Mouse (Mus musculus) olfactory bulb, adult 2 months (tissue): ENCODE measurements at regions not wholly inside any gene's neighbourhood (a gene's known extent, or its start where the extent isn't known, plus 50 kb on each side); places are given as distances from the start of the nearest gene placed in this dataset.
A peak's percentile ranks its signal among the peaks of the same experiment; 100 is the strongest.

Experiments
- H3K27ac ChIP-seq: fragments of 200-500 bp; 2 replicates; pipeline ENCODE4 v1.5.1; 2012; ENCODE audit warnings: low read depth, low read length; ENCODE audit not compliant: insufficient read depth
- H3K4me1 ChIP-seq: fragments of 200-500 bp; 2 replicates; pipeline ENCODE4 v1.6.1; 2012; ENCODE audit warnings: low read length; ENCODE audit not compliant: control insufficient read depth, insufficient read depth
- H3K4me3 ChIP-seq: fragments of 200-500 bp; 2 replicates; pipeline ENCODE4 v1.5.1; 2012; ENCODE audit warnings: mild to moderate bottlenecking, low read depth, low read length, moderate library complexity; ENCODE audit not compliant: insufficient read depth
- CTCF ChIP-seq: fragments of 200-500 bp; IDR thresholded peaks from 2 replicates; pipeline ENCODE4 v1.5.1; 2012; ENCODE audit warnings: low read depth, mild to moderate bottlenecking, low read length, moderate library complexity; ENCODE audit not compliant: insufficient read depth
- POLR2A ChIP-seq: fragments of 200-500 bp; IDR thresholded peaks from 2 replicates; pipeline ENCODE4 v1.6.1; 2012; ENCODE audit warnings: mild to moderate bottlenecking, low read depth, low read length, moderate library complexity; ENCODE audit not compliant: insufficient read depth
- WGBS: fragments of 180-500 bp; shearing (Covaris S2); methylation state at CpG from one replicate; pipeline ENCODE4 v1.1.7; 2018; 5-methylcytosine and 5-hydroxymethylcytosine counted together

DNA sequence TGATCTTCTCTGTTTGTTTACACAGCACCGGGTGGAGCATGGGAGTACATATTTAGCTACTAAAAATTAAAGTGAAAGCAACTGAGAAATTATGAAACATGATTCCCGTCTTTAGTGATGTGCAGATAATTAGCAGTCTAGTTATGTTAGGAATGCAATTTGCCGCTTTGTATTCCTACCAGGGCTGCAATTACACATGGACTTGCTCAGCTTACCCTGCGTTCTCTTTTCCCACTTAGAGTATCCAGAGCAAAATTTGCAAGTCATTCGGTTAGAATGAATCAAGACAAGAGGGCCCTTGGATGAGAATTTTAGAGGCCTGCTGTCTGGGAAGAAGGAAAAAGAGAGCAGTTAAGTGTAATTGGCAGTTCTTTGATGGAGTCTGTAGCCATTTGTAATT lies 126.0 kb upstream of the Gpr149 start:
- Histone ChIP-seq H3K27ac (no peak overlapping the region), H3K4me3 (no peak overlapping the region), H3K4me1 (no peaks in the 10 kb centered on the region)
- WGBS, result 22% methylated on average over 5 of the region's 5 CpGs
- TF ChIP-seq POLR2A, result no peak
- TF ChIP-seq CTCF, result no peak

DNA sequence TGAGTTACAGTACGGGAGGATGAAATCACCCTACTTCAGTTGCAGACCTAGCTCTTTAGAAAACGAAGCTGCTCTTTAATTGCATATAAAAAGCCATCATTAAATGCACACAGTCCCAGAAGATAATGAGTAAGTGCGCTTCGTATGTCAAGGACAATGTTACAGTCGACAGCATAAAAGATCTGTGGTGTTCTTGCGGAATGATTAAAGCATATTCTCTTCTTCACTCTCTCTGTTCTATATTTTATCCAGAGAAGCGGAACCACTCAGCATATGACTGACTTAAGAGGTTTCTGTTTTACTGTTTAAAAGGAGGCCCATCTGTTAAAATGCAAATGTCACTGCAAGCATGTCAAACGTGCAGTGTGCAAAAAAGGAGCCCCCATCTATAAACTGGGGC lies 121.0 kb upstream of the Gpr149 start:
- 0 out of 2 replicates have a peak overlapping the region, but pooled peaks have one; percentile 62 for H3K27ac ChIP-seq
- no peaks in the 10 kb centered on the region for H3K4me1 ChIP-seq
- no peak overlapping the region for H3K4me3 ChIP-seq
- TF ChIP-seq POLR2A (no peak), CTCF (no peak)
- WGBS, result 26% methylated on average over 8 of the region's 8 CpGs

GRCm38 (mm10) chr3:62716849-62717248 lies 111.9 kb upstream of the Gpr149 start:
- no peak for TF ChIP-seq CTCF
- TF ChIP-seq POLR2A, result no peak
- Histone ChIP-seq H3K4me1 (no peaks in the 10 kb centered on the region), H3K4me3 (no peak overlapping the region), H3K27ac (no peak overlapping the region)
- 34% methylated on average over 1 of the region's 1 CpGs for whole genome bisulfite sequencing

DNA sequence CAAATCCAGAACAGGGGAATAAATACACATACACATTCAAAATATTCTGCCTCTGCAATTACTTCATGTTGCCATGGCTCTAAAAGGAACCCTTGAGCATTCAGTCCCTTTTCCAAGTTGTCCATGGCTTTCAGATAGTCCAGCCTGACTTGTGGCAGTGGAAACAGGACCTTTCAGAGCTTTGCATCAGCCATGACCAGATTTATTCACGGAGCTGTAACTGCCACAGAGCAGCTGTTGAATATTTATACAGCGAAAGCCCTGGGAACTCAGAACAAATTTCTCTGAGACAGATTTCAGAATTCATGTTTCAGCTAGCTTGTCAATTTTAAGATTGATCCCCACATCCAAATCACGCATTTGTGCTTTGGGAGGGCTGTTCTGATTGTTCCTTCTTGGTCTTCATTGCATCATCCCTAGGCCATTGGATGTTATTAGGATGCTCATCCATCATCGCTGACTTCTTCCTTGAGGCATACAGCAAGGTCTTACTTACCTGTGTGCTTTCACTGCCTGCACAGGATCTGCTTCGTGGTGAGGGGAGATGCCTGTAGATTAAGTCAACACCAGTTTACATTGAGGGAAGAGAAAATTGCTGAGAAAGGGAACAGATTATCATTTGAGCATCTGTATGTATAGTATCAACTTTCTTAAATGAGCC lies 110.5 kb upstream of the Gpr149 start:
- TF ChIP-seq CTCF (no peak), POLR2A (no peak)
- no peaks in the 10 kb centered on the region for H3K4me1 ChIP-seq
- no peak overlapping the region for H3K4me3 ChIP-seq
- WGBS, result 77% methylated on average over 5 of the region's 5 CpGs
- no peak overlapping the region for H3K27ac ChIP-seq
